Mouse (Mus musculus): ENCODE data around the gene Uck2.

Gene Uck2

DNA sequence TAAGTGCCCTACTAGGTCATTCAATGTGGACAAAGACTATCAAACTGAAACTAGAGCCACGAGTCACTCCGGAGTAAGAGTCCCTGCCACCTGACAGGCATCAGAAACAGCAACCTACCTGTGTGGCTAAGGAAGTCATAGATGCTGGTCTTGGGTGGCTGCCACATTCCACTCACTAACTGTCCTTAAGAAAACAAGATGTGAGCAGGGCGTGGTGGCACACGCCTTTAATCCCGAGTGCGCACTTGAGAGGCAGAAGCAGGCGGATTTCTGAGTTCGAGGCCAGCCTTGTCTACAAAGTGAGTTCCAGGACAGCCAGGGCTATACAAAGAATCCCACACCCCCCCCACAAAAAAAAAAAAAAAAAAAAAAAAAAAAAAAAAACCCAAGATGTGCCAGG, 35.2 kb downstream of the Uck2 start:
- DNase-seq = no peak

DNA sequence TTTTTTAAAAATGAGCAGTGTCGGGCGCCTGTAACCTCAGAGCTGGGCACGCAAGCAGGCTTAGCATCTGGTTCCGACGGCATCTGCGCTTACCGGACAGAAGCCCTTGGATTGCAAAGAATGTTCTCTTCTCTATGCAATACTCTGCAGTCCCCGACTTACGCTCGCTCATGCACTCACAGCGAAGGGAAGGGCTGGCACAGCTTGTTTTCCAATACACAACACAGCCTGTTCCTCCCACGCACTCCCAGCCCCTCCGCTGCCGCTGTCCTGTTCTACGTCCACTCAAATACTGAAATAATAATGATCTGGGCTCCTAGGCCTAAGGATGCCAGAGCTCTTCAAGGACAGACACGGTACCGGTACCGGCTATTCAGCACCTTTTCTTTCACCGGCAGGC, 35.9 kb downstream of the Uck2 start:
- no peak for DNase-seq

DNA sequence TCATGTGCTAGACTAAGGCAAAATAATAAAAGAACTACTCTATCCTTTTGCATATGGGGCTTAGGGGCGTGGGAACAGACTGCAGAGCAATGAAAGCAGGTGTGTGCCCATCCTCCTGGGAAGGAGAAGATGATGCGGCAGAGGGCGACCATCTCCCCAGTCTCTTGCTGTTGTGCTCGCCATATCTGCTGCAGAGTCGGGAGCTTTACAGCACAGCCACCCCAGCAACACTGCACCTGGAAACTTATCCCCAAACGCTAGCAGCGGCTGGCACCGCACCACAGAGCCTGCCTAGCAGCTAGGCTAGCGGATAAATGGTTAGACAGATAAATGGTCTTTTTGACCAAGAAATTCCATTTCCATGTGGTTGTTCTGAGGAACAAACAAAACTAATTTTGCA, 37.2 kb downstream of the Uck2 start:
- DNase-seq = no peak

DNA sequence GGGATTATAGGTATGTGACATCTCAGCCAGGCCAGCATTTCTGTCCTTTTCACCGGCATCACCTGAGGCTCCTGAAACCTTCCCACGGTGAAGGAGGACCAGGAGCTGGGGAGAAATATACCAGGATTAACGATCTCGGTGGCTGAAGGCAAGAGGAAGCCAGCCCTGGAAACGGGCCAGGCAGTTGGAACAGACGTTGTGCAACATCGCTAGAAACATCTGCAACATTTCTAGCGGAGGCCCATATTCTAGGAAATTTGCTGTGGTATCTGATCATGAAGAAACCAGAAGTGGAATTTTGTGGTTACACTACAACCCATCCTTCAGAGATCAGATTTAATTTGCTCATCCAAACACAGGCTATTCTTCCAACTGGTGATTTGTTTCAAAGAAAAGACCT, 38.1 kb downstream of the Uck2 start:
- DNase-seq = peak; percentile 22 to 36

DNA sequence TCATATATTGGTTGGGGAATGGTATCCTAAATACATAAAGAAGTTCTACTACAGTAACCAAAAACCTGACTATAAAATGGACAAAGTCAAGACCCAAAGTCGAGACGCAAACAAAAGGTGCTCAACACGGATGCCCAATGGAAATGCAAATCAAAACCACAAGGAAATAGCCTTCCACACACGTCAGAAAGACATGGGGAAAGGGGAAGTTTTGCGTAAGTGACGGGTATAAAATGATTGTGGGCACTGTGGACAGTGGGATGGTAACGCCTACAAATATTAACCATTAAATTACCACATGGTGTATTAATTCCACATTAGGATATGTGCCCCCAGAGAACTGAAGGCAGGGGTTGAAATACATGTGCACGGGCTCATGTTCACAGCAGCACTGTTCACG, 38.8 kb downstream of the Uck2 start:
- no peak for DNase-seq

DNA sequence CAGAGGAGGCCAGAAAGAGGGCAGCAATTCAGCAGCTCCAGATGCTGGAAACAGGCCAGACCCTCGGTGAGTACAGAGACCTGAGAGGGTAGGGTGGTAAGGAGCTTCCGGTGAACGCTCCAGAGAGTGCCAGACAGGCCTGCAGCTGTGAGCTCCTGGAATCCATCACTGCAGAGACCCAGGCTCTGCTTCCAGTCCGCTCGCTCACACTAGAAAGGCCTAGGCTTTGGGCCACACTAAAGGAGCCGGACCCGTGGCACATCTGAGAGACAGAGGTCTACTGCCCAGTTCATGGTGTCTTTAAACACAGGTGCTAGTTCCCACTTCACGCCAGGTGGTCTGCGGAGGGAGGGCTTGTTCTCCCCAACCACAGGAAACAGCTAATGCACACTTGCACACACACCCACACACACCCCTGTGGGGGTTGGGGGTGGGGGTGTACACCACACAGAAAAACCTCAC, 39.9 kb downstream of the Uck2 start:
- peak; percentile 59 to 63 for DNase-seq

DNA sequence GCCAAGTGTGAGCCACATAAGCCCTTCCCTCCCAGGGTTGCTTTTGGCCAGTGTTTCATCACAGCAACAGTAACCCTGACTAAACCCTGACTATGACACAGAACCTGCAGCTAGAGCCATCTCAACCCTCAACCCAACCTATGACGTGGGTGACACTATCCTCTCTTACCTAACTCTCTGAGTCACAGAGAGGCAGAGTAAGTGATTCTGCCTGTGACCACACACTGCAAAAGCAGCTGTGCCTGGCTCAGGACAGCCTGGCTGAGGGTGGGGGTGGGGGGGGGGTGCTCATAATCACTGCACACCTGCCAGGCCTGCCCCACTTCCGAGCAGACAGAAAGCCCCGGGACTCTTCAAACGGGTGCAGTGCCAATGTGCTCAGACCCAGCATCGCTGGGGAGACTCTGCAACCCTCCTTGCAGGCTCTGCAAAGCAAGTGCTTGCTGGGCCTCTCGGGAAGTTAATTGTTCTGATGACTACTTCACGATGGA, 42.9 kb downstream of the Uck2 start:
- no peak for DNase-seq

DNA sequence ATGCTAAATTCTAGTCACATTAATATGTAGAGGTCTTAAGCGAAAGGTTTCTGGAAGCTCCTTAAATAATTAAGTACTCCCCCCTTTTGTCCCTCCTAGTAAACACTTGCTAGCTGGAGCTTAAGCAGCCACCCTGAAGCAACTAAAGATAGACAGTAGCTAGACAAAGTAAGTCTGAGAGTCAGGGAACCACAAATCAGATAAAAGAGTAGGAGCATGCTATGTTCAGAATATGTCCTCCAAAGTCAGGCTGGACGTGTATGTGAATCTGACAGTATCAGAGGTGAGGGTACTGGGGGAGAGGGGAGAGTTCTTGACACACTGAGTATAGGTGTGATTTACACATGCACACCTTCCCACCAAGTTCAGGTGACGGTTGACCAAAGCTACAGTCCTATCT, 43.6 kb downstream of the Uck2 start:
- no peak for DNase-seq

DNA sequence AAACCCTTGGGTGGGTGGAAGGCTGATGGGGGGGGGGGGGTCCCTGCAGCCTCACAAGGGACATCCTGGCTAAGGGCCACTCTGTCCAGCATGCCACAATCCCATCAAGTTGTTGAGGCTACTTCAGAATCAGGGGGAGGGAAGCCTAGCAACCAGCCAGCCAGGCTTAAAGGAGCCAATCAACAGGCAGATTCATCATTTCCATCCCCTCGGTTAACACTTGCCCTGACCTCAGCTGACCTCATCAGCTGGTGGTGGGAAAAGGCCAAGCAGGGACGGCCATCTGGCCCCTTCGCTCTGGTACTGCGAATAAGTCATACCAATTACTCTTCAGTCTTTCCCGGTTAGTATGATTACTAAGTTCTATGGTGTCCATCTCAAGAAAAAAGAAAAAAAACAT, 44.8 kb downstream of the Uck2 start:
- no peak for DNase-seq

DNA sequence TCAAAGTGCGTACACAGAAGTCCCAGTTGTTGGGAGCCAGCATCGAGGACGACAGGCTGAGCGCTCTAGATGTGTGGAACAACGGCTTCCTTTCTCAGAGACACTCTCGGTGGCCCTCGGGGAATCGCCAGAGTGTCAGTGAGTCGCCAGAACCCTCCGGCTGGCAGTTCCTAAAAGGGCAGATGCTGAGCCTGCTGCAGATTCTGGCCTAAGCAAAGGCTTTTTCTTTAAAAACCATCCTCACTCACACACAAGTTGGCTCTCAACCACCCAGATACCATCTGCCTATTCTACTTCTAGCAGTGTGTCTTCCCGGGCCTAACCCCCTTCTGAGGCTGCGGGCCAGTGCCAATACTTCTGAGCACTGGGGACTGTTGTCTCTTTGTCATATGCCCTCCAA, 45.2 kb downstream of the Uck2 start:
- DNase-seq = no peak

DNA sequence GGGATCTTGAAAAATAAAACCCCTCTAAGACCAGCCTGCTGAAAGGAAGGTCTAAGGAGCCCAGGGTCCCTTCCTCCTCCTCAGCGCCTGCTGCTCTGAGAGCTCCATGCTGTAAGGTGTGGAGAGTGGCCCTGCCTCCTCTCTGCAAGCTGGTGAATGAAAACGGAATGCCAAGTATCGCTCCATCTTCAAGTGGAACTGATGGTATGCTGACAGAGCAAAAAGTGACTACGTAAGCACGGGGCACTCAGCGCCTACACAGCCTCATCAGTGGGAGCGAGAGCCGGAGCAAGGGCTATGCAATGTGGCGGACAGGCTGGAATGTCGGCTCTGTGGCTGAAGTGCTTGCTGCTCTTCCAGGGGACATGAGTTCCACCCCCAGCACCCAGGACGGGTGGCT, 47.3 kb downstream of the Uck2 start:
- DNase-seq = no peak

DNA sequence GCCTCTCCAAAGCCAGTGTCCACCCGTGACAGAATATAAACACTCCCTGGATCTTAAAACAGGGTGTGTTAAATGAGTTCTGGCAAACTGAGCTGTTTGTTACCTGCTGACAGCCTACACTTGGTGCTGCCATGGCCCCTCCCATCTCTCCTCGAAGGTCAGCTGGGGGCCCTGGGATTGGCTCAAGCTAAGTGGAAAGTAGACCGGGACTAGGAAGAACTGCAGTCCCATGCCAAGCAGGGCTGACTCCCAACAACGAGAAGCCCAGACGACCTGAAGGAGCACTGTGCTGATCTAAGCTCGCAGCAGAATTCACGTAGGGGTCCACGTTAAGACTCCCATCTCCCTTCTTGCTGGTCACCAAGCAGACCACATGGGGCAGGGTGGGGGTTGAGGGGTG, 48.3 kb downstream of the Uck2 start:
- no peak for DNase-seq

DNA sequence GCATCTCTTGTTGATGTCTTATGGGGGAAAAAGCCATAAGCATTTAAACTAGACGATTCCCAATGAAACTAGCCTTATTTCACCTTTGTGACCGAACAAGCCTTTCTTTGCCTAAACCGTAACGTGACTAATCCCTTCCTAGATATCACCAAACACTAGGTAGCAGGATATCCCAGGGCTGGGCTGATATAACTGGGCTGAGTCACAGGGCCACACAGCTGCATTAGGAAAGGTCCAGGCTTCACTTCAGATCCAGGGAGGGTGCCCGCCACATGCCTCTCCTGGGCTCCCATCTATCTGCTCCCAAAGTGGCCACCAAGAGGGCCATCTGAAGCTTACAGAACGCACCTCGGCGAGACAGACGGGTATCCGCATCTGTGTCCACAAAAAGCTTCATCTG, 50.8 kb downstream of the Uck2 start:
- no peak for DNase-seq

DNA sequence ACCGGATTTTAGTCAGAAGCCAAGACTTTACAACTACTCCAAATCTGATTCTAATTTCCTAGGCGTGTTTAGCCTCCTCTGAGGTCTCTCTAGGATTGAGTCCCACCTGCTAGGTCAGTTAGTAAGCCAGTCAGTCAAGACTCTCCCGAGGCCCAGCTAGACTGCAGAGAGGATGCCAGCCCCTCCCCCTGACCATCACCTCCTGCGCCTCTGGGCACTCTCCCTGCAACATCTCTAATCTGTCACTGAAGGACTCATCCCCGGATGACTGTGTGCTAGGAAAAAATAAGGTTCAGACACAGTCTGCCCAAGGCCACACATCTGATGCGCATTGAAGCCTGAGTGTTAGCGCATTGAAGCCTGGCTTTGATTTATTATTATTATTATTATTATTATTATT, 52.2 kb downstream of the Uck2 start:
- DNase-seq = no peak

DNA sequence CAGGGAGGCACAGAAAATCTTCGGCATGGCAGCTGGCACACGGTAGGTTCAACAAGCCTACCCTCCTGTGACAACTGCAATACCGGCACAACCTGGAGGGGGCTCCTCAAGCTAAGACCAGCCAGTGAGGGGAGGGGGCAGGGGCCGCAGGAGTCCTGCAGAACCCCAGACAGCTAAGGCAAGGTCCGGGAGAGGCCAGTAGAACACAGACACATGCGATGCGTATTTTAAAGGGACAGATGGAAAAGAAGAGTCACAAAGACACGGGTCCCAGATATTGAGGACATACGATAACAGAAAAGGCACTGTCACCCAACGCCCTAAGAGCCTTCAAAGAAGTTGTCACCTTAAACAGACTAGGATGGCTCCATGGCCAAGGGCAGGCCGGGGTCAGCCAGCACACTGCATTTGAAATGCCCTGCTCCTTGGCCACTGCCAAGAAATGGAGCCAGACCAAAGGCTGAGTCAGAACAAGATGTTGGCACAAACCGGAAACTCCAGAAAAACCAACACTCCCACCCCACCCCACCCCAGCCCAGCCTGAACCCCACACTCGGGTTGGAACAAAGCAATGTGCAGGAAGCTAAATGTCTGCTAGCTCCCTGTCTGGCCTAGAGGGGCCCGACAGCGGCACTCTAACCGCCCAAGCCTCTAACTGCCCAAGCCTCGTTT, 53.4 kb downstream of the Uck2 start:
- no peak for DNase-seq

DNA sequence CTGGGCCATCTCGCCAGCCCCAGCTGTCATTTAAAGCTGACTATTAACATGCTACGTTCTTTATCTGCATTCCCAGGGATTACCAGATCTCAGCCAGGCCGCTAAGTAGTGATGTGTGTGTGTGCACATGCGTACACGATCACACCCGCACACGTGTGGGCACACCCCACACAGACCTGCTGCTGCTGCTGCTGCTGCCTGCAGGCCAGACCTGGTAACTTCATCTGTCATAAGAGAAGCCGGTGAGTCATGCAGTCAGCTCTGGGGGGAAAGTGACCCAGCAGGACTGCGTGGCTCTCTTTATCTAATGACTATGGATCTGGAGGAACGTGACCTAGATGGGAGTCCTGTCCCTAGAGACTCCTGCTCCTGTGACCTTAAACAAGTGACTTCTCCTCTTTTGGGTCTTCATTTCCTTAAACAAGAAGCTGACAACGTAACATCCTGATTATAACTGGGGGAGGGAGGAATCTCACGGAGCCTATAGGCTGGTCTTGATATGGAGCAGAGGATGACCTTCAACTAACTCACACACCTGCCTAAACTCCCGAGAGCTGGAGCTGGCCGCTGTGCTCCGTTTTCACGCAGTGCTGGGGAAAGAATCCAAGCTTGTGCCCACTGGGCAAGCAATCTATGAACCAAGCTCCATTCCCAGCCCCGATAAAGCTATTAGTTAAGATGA, 54.0 kb downstream of the Uck2 start:
- DNase-seq = no peak

DNA sequence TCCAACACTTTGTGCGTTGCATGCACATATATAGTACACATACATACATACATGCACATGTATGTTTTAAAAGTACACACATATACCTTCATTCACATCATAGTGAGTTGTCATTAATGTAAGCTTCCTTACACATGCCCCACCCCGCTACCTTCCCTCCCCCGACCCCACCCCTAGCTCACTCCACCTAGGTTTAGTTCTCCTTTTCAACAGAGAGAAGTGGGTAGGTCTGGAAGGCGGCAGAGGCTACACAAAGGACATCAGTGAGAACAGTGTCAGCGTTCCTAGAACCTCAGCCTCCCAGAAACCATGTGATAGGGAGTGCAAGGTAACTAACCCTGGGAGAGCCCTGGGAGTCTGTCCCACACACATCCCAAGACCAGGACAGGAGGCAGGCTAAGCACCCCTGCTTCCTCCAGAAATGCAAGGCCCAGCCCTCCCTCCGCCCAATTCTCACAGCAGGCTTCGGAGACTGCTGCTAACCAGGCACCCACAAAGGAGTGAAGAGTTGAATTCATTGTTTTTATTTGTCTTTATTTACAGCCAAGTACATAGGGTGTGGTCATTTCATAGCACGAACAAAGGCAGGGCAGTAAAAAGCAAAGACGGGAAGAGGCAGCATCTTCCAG, 62.6 kb downstream of the Uck2 start:
- no peak for DNase-seq

DNA sequence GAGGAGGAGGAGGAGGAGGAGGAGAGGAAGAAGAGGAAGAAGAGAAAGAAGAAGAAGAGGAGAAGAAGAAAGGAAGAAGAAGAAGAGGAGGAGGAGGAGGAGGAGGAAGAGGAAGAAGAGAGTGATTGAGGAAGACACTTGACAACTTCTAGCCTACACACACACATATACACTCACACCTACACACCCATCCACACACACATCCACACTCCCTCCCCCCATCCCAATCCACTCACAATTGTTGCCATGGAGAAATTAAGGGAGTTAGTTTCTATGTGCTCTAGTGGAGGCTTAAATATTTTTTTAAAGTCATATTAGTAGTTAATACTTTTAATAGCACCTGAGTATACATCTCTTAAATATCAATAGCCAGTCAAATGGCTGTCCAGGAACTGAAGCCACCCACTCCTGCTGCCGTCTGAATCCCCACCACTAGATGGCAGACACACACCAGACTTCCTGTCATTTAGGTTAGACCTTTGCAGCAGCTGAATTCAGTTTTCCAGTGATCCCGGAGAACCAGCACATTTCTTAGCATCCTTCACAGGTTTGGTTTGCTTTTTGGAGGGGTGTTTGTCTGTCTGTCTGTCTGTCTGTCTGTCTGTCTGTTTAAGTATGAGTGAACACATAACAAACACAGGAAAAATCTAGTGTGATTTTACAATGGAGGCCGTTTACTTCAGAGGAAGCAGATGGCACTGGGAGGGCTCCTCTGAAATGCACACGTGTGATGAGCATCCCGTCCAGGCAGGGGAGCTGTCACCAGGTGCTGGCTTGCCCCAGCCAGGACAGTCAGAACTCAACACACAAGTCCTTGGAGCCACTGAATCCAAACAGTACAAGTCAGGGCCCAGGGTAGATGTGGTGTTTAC, 64.6 kb downstream of the Uck2 start:
- peak; percentile 62 to 82 for DNase-seq

DNA sequence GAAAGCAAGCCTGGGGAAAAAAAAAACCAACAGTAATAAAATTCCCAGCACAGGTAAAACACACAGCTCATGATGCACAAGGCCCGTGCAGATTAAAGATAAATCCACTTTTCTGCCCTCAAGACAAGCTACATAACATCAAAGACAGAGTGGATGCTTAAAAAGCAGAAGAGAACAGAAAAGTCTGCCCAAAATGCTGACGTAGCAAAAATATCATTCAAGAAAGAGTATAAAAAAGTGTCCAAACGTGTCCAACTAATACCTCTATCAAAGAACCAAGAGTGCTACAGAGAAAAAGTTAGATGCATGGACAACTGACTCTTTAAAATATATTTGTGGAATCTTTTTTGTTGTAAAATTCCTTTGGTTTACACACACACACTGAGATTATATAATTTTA, 69.7 kb downstream of the Uck2 start:
- DNase-seq = no peak

DNA sequence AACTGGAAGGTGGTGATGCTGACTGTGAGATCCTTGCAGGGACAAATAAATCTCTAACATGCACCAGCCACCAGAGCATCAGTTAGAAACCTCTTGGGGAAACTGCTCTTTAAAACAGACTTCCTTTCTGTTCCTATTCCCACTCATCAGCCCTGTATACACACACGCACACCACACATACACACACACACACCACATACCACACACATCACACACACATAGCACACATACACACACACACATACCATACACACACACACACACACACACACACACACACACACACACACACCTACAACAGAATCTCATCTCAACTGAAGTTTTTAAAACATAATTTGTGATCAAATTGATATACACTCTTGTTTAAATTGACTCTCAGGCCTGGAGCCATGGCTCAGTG, 72.4 kb downstream of the Uck2 start:
- DNase-seq = no peak

DNA sequence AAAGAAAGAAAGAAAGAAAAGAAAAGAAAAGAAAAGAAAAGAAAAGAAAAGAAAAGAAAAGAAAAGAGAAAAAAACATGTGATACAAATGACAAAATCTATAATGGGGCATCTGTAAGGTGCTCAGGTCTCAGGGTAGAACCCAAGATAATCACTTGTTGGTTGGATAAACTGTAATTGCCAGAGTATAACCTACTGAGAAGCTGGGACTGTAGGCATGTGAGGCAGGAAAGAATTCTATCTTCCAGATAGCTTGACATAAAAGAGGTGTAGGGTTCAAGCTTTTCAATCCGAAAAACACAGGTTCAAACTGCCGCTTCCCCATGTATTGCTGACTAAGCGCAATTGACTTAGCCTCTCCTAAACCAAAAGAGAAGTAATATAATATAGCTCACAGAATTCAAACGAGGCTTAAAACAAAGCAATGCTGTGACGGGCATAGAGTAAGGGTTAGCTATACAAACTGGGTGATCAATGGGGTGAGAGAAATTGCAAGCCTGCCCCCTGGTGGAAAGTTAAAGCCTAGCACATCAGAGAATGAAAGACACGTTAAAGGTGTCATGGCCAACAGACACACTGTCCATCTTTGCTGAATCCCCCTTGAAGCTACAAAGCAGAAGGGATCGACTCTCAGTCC, 73.0 kb downstream of the Uck2 start:
- peak in 1 of 2 experiments; percentile 44 for DNase-seq

DNA sequence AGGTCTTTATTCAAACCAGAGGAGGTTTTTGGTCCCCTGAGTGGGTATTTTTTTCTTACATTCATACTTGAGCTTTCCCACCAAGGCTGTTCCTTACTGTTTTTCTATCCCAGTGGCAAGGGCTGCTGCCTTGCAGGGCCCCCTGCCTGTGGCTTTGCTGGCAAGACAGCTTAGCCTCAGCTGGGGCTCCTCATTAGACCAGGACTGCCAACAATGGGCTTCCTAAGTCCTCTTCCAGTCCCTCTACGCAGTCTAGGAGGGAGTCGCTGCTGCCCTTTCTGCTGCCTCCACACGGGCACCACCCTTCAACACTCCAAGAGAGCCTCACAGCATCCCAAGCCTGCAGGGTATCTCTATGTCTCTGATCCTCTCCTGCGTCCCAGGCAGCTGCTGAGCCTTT, 76.3 kb downstream of the Uck2 start:
- no peak for DNase-seq

Measured in spleen, adult 18-20 months (tissue).